Mouse (Mus musculus): ENCODE measurements around the gene Fgfr2. TPM values are rescaled to one million over a fixed set of nuclear protein-coding genes. Genes with fewer than 3 reads are reported as not detected.
"Not testable (repeated sequence)": the region's sequence is repeated elsewhere in the genome, so short reads cannot be mapped to it uniquely, and the experiment has no call there.

The Fgfr2 gene
- polyA plus RNA-seq, 1 experiment from 2014 or later, result not detected

GRCm38 (mm10) chr7:131073476-131073875, 2049.7 kb downstream of the Fgfr2 start:
- H3K27ac ChIP-seq; H3K4me3 ChIP-seq (ENCODE audit: inconsistent target); H3K79me2 ChIP-seq (ENCODE audit: inconsistent target); H3K36me3 ChIP-seq (ENCODE audit: inconsistent target): not testable (repeated sequence)
- WGBS (ENCODE audit: missing documents), result 82% methylated on average over 3 of the region's 3 CpGs

- H3K4me3 ChIP-seq (ENCODE audit: inconsistent target); H3K79me2 ChIP-seq (ENCODE audit: inconsistent target); H3K27ac ChIP-seq; H3K36me3 ChIP-seq (ENCODE audit: inconsistent target): not testable (repeated sequence)
- 0% methylated on average over 1 of the region's 1 CpGs for whole genome bisulfite sequencing (ENCODE audit: missing documents)
Measured at GRCm38 (mm10) chr7:131068191-131068590, 2055.0 kb downstream of the Fgfr2 start.

- Histone ChIP-seq H3K36me3 (ENCODE audit: inconsistent target) (no peaks in the 10 kb centered on the region), H3K4me3 (ENCODE audit: inconsistent target) (no peak overlapping the region), H3K27ac (no peak overlapping the region), H3K79me2 (ENCODE audit: inconsistent target) (no peaks in the 10 kb centered on the region)
- WGBS (ENCODE audit: missing documents), result 77% methylated on average over 2 of the region's 2 CpGs
Measured at GRCm38 (mm10) chr7:131062541-131062940, 2060.6 kb downstream of the Fgfr2 start.

- H3K79me2 ChIP-seq (ENCODE audit: inconsistent target); H3K36me3 ChIP-seq (ENCODE audit: inconsistent target); H3K4me3 ChIP-seq (ENCODE audit: inconsistent target); H3K27ac ChIP-seq: not testable (repeated sequence)
- WGBS (ENCODE audit: missing documents), result 67% methylated on average over 2 of the region's 2 CpGs
Measured at GRCm38 (mm10) chr7:131059808-131060207, 2063.3 kb downstream of the Fgfr2 start.

GRCm38 (mm10) chr7:131057918-131058317, 2065.2 kb downstream of the Fgfr2 start:
- H3K79me2 ChIP-seq (ENCODE audit: inconsistent target); H3K4me3 ChIP-seq (ENCODE audit: inconsistent target); H3K27ac ChIP-seq; H3K36me3 ChIP-seq (ENCODE audit: inconsistent target): not testable (repeated sequence)
- 74% methylated on average over 9 of the region's 9 CpGs for WGBS (ENCODE audit: missing documents)

- Histone ChIP-seq H3K4me3 (ENCODE audit: inconsistent target) (no peak overlapping the region), H3K27ac (no peak overlapping the region), H3K36me3 (ENCODE audit: inconsistent target) (no peaks in the 10 kb centered on the region), H3K79me2 (ENCODE audit: inconsistent target) (no peaks in the 10 kb centered on the region)
Measured at GRCm38 (mm10) chr7:131054808-131055370, 2068.3 kb downstream of the Fgfr2 start.

GRCm38 (mm10) chr7:131049829-131050228, 2073.3 kb downstream of the Fgfr2 start:
- not testable (repeated sequence) for H3K4me3 ChIP-seq (ENCODE audit: inconsistent target); H3K27ac ChIP-seq; H3K36me3 ChIP-seq (ENCODE audit: inconsistent target); H3K79me2 ChIP-seq (ENCODE audit: inconsistent target)
- 76% methylated on average over 8 of the region's 8 CpGs for WGBS (ENCODE audit: missing documents)

- H3K79me2 ChIP-seq (ENCODE audit: inconsistent target); H3K27ac ChIP-seq; H3K36me3 ChIP-seq (ENCODE audit: inconsistent target); H3K4me3 ChIP-seq (ENCODE audit: inconsistent target): not testable (repeated sequence)
- 37% methylated on average over 3 of the region's 3 CpGs for WGBS (ENCODE audit: missing documents)
Measured at GRCm38 (mm10) chr7:131045258-131045835, 2077.8 kb downstream of the Fgfr2 start.

GRCm38 (mm10) chr7:131042657-131043056, 2080.5 kb downstream of the Fgfr2 start:
- H3K79me2 ChIP-seq (ENCODE audit: inconsistent target), result no peaks in the 10 kb centered on the region
- H3K27ac ChIP-seq, result no peak overlapping the region
- no peaks in the 10 kb centered on the region for H3K36me3 ChIP-seq (ENCODE audit: inconsistent target)
- 50% methylated on average over 1 of the region's 1 CpGs for WGBS (ENCODE audit: missing documents)
- H3K4me3 ChIP-seq (ENCODE audit: inconsistent target), result no peak overlapping the region

GRCm38 (mm10) chr7:131040760-131041159, 2082.4 kb downstream of the Fgfr2 start:
- H3K36me3 ChIP-seq (ENCODE audit: inconsistent target); H3K79me2 ChIP-seq (ENCODE audit: inconsistent target); H3K4me3 ChIP-seq (ENCODE audit: inconsistent target); H3K27ac ChIP-seq: not testable (repeated sequence)
- WGBS (ENCODE audit: missing documents), result 77% methylated on average over 5 of the region's 8 CpGs

GRCm38 (mm10) chr7:131037083-131037482, 2086.1 kb downstream of the Fgfr2 start:
- Histone ChIP-seq H3K4me3 (ENCODE audit: inconsistent target) (no peak overlapping the region), H3K79me2 (ENCODE audit: inconsistent target) (no peaks in the 10 kb centered on the region), H3K27ac (no peak overlapping the region), H3K36me3 (ENCODE audit: inconsistent target) (no peaks in the 10 kb centered on the region)
- WGBS (ENCODE audit: missing documents), result 100% methylated on average over 2 of the region's 2 CpGs

GRCm38 (mm10) chr7:131036396-131036795, 2086.8 kb downstream of the Fgfr2 start:
- no peaks in the 10 kb centered on the region for H3K79me2 ChIP-seq (ENCODE audit: inconsistent target)
- 77% methylated on average over 3 of the region's 3 CpGs for WGBS (ENCODE audit: missing documents)
- no peak overlapping the region for H3K27ac ChIP-seq
- no peaks in the 10 kb centered on the region for H3K36me3 ChIP-seq (ENCODE audit: inconsistent target)
- H3K4me3 ChIP-seq (ENCODE audit: inconsistent target), result no peak overlapping the region

- 66% methylated on average over 5 of the region's 5 CpGs for WGBS (ENCODE audit: missing documents)
- Histone ChIP-seq H3K79me2 (ENCODE audit: inconsistent target) (no peaks in the 10 kb centered on the region), H3K27ac (no peak within 1 kb of the TSS), H3K36me3 (ENCODE audit: inconsistent target) (no peaks in the 10 kb centered on the region), H3K4me3 (ENCODE audit: inconsistent target) (no peak within 1 kb of the TSS)
Measured at GRCm38 (mm10) chr7:131031755-131032154, 2091.4 kb downstream of the Fgfr2 start, which contains the start of gene Dmbt1. Gene Dmbt1 (plus strand): TSS chr7:131032053.

GRCm38 (mm10) chr7:131027557-131027956, 2095.6 kb downstream of the Fgfr2 start:
- WGBS (ENCODE audit: missing documents), result 92% methylated on average over 1 of the region's 1 CpGs
- Histone ChIP-seq H3K27ac (no peak overlapping the region), H3K4me3 (ENCODE audit: inconsistent target) (no peak overlapping the region), H3K79me2 (ENCODE audit: inconsistent target) (no peaks in the 10 kb centered on the region), H3K36me3 (ENCODE audit: inconsistent target) (no peaks in the 10 kb centered on the region)

GRCm38 (mm10) chr7:131024807-131025206, 2098.3 kb downstream of the Fgfr2 start:
- H3K4me3 ChIP-seq (ENCODE audit: inconsistent target), result no peak overlapping the region
- no peaks in the 10 kb centered on the region for H3K79me2 ChIP-seq (ENCODE audit: inconsistent target)
- no peaks in the 10 kb centered on the region for H3K36me3 ChIP-seq (ENCODE audit: inconsistent target)
- H3K27ac ChIP-seq, result no peak overlapping the region
- 25% methylated on average over 1 of the region's 1 CpGs for WGBS (ENCODE audit: missing documents)

GRCm38 (mm10) chr7:131019181-131019580, 2104.0 kb downstream of the Fgfr2 start:
- Histone ChIP-seq H3K4me3 (ENCODE audit: inconsistent target) (no peak overlapping the region), H3K27ac (no peak overlapping the region), H3K79me2 (ENCODE audit: inconsistent target) (no peaks in the 10 kb centered on the region), H3K36me3 (ENCODE audit: inconsistent target) (no peaks in the 10 kb centered on the region)
- 70% methylated on average over 2 of the region's 2 CpGs for WGBS (ENCODE audit: missing documents)

Data from macrophage (primary cell).